Mouse (Mus musculus): ENCODE results near the gene Lpar3.

The Lpar3 gene

DNA sequence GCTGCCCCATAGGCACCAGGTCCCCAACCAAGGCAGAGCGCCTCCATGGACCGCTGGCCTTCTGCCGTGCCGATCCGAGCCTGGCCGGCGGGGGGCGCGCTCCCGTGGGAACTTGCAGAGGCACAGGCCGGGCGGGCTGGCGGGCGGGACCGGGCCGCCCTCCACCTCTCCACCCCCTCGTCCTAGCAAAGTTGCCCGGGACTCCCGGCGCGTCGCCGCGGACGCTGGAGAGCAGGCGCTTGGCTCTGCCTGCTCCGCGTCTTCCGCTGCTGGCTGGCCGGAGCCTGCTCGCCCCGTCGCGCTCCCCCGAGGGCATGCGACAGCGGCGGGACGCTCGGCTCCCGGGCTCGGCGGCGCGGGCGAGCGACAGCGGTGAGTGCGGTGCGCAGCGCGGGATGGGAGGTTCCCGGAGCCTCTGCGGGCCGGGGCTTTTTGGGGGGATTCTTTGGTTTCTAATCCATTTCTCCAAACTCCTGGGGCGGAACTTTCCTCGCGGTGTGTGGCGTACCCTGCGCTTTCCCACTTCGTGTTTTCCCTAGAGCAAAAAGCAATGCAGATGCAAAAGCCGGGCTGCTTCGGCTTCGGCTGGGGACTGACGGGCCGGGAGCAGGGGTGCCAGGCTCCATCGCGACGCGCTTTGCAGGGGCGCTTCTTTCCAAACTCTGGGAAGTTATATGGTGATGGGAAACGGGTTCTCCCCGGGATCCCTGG lies at the start of gene Lpar3:
Lpar3 (plus strand) TSS at position 188 of the 711 bp plus-strand sequence.
- DNase-seq (ENCODE audit: low spot score in 2 of 2), result peak in 1 of 2 experiments; percentile 54

- DNase-seq (ENCODE audit: low spot score in 2 of 2), result no peak
These were observed 47.7 kb upstream of the Lpar3 start for GRCm38 (mm10) chr3:146173030-146173429.

DNA sequence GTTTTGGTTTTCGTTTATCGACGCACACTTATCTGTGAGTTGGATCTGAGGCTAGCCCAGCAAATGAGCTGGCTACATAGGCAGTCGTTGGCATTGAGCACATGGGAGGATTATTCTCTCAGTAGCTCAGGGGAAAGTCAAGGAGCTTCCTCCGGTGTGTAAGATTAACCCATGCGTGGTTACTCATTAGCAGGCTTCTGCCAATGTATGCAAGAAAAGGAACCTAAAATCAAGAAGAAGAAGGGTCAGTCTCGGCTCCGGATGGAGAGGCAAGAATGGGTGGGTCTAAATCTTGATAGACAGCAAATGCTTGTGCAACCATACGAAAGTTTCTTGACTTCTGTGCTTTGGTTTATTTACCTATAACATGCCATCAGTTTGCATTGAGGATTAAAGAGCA lies 46.5 kb upstream of the Lpar3 start:
- no peak for DNase-seq (ENCODE audit: low spot score in 2 of 2)

- no peak for DNase-seq (ENCODE audit: low spot score in 2 of 2)
These were observed 43.5 kb upstream of the Lpar3 start for GRCm38 (mm10) chr3:146177295-146177694.

DNA sequence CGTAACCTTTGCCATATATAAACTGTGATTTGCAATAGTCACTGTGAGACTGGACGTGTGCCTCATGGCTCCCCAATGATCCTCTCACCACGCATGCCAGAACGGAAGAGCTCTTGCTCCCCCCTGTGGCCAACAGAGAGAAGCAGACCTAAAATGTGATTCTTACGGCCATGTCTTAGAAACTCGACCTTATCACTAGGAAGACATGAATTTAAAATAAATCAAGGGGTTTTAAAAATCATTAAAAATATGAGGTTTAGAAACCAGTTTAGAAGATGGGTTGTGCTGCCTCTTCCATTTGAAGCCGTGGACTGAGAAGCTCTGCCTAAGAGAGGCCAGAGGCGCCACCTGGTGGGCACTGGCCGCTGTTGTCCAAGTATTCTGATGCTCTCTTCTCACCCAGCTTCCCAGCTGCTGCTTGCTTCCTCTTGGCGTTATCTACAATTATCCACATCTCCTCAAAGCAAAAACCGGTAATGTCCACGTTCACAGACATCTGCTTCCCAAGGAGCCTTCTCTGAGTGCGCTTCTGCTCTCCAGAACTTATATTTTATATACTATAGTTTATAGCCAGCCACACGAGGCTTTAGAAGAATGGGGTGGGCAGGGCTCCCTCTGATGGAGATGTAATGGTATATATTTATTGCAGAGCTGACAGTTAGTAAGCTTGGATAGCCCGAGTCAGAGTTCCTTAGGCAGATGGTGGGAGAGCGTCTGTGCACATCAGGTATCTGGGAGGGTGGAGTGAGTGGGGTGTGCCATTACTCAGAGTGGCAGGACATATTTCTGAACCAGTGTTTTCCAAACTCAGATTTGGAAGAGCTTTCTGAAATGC lies 42.8 kb upstream of the Lpar3 start:
- peak; percentile 54 to 84 for DNase-seq (ENCODE audit: low spot score in 2 of 2)

DNA sequence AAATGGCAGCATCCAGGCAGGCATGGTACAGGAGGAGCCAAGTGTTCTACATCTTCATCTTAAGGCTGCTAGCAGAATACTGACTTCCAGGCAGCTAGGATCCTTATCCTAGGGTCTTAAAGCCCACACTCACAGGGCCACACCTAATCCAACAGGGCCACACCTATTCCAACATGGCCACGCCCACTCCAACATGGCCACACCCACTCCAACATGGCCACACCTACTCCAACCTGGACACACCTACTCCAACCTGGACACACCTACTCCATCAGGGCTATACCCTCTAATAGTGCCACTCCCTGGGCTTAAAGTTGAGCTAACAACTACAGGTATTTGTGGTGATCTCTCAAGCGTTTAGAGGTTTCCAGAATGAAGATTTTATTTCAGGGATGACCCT lies 40.4 kb upstream of the Lpar3 start:
- DNase-seq (ENCODE audit: low spot score in 2 of 2), result peak in 1 of 2 experiments; percentile 26

GRCm38 (mm10) chr3:146180986-146181385 lies 39.8 kb upstream of the Lpar3 start:
- DNase-seq (ENCODE audit: low spot score in 2 of 2), result peak; percentile 16 to 75

DNA sequence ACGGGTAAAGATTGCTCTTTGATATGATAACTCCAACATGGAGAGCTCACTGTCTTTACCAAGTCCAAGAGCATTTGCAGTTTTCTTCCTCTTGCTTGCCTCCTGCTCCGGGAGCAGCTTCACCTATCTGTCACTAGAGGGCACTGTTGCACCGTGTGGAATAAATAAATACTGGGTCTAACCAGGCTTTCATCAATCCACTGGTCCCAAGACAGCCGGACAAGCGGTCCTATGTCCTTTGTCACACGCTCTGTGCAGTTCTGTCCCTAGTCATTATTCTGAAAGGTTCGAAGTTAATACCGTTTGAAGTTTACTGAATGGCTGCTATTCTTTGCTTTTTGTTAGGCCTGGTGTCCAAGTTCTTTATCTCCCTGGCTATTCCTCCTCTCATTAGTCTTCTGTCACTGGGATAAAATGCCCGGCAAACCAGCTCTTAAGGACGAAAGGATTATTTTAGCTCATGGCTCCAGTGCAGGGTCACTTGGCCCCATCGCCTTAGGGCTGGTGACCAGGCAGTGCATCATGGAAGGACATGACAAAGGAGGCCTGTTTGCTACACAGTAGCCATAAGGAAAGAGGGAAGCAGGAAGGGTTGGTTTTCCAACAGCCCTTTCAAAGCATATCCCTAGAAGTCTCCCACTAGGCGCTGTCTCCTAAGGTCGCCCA lies 35.6 kb upstream of the Lpar3 start:
- peak; percentile 7 to 42 for DNase-seq (ENCODE audit: low spot score in 2 of 2)

- no peak for DNase-seq (ENCODE audit: low spot score in 2 of 2)
These were observed 34.7 kb upstream of the Lpar3 start for GRCm38 (mm10) chr3:146186033-146186432.

DNA sequence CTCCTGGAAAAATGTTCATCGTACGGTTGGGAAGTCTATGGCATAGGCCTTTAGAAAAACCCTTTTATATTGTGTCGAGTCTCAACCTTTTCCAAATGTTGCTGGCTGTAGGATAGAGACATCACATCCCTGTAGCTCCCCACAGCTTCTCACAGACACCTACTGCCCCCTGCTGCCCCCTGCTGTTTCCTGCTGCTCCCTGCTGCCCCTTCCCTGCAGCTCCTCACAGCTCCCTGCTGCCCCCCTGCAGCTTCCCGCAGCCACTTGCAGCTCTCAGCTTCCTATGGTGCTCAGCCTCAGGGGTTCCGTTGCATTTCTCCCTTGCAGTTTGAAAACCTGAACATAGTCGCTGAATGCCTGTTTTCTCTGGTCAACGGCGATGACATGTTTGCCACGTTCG lies 30.8 kb upstream of the Lpar3 start:
- DNase-seq (ENCODE audit: low spot score in 2 of 2), result peak in 1 of 2 experiments; percentile 25

DNA sequence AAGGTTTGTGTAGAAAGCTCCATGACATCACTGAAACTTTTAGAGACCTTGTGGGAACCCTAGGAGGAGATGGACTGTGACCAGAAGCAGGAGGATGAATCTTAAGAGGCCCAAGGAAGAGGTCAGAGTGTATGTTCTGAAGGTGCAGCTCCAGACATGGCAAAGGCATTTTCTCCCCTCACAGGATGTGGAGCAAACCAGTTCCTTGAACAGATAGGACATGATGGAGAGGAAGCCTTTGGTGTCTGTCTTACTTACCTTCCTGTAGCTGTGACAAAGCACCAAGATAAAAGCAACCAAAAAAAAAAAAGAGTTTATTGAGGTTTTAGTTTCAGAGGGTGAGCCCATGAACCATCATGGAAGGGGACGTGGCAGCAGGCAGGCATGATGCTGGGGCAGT lies 28.3 kb upstream of the Lpar3 start:
- DNase-seq (ENCODE audit: low spot score in 2 of 2), result no peak

DNA sequence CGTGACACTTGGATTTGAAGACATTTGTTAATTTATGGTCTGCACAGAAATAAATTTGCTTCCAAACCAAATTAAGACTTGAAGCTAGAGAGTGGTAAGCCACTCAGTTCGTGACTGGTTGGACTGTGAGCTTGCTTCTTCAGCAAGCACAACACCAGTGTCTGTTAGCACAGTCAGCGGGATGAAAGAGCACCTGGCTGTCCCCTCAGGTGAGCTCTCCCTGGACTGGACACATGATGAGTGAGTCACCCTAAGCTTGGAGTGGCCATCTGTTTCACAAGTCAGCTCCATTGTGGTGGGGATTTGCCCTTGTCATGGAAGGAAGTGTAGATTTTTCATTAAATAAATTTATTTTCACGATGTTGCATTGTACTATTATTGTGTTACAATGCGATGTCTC lies 25.6 kb upstream of the Lpar3 start:
- DNase-seq (ENCODE audit: low spot score in 2 of 2), result no peak

- no peak for DNase-seq (ENCODE audit: low spot score in 2 of 2)
These were observed 24.5 kb upstream of the Lpar3 start for GRCm38 (mm10) chr3:146196301-146196700.

DNA sequence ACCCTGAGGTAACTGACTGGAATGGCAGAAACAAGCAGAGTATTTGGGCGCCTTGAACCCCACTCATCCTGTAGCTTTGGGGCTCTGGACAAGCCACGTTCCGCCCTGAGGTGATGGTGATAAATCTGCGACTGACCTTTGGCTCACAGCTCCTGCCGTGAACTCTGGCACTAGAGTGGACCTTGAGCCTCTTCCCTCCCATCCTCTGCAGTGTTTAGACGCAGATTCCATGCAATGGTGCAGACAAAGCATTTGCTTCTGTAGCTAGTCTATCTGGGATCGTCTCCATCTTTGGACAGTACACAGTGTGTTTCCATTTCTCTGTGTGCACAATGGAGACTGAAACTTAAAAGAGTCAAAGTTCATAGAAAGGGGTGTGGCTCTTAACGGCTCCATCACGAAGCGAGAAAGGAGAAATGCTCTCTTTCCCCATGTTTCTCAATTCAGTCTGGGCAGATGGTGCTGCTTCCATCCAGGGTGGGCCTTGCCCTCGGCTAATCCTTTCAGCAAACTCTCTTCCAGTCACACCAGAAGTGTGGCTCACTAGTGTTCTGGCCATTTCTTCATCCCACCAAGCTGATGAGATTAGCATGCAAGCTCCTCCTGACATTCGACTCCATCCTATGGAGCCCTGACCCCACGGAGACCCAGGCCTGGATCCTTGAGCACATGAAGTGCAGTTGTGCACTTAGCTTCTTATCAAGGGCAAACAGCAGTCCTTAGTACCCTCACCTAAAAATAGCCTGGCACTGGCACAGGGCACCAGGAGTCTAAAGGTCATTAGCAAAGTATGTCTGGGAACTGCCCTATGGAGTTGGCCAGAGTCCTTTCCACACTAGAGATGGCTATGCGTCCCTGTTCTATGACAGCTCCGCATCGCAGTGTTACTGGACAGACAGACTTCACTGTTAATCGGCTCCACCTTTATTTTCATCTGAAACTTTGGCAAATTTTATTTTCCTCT lies 23.7 kb upstream of the Lpar3 start:
- no peak for DNase-seq (ENCODE audit: low spot score in 2 of 2)

DNA sequence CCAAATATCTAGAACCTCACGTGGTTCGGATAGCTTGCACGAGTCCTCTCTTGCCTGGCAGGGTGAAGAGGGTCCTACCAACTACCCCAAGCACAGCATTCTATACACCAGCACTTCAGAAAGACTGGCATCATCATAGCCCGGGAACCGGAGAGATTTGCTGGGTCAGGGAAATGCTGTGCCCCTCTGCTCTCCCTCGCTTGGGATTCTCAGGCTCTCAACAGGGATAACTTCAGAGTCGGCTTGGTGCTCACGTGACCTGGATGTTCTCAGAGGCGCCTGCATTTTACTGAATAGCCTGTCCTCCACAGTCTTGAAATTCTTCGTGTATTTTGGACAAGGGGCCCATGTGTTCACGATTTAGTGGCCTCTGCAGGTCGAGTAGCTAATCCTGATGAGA lies 23.0 kb upstream of the Lpar3 start:
- DNase-seq (ENCODE audit: low spot score in 2 of 2), result no peak

DNA sequence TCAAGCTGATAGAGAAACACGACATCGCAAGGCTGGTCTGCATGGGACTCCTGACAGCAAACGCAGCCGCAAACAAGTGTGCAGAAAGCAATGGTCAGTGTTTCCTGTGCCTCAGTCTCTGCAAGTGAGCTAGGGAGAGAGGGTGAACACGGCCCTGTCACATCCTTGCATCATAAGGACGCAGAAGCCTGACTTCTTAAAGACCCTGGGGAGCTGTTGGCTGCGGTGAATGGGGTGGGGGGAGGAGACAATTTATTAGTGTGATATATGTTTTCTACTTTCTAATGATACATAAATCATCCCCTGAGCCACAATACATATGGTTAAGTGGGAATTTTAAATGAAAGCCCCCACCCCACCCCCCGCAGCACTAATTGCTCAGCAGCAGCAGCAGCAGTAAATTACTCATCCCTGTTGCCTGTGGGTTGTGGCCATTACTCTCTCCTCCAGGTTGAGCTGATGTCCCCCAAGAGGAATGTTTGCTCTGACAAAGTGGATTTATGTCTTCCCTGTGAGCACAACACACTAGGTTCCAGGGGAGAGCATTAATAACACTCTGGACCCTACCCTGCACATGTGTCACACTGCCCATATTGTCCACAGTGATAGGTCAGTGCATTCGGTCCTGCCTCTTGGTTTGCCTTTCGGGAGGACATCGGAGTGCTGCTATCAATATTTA lies 21.8 kb upstream of the Lpar3 start:
- DNase-seq (ENCODE audit: low spot score in 2 of 2), result no peak

DNA sequence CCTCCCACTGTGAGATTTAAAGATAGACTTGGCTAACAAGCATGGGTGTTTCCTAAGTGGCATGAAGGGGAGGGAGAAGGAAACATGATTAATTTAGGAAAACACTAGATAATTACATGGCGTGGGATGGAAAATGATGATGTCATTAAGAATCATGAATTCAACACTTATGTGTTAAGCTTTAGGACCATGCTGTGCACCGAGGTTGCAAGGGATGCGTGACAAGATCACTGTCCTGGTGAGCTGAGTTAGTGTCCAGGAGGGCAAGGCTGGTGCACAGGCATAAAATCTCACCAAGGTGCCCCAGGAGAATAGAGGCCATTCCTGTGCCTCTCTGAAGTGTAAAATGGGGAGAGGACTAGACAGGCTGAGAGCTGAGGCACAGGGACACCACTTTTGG lies 21.3 kb upstream of the Lpar3 start:
- no peak for DNase-seq (ENCODE audit: low spot score in 2 of 2)

- DNase-seq (ENCODE audit: low spot score in 2 of 2), result no peak
These were observed 16.4 kb upstream of the Lpar3 start for GRCm38 (mm10) chr3:146204375-146204774.

- DNase-seq (ENCODE audit: low spot score in 2 of 2), result no peak
These were observed 15.5 kb upstream of the Lpar3 start for GRCm38 (mm10) chr3:146205305-146205704.

- DNase-seq (ENCODE audit: low spot score in 2 of 2), result no peak
These were observed 14.1 kb upstream of the Lpar3 start for GRCm38 (mm10) chr3:146206635-146207034.

DNA sequence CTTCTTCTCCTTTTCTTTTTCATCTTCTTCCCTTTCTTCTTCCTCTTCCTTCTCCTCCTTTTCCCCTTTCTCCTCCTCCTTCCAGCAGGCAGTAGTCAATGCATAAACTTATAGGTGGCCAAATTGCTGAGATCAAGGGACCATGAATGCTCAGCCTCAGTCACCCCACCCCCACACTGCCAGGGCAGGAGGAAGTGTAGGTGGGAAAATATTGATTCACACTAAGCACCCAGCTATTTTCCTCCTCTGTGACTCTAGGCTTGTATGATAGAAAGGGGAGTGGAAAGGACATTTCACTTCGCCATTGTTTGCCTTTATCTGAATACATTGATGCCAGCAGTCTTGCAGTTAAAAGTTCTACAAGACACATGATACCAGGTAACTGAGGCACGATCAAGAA lies 13.3 kb upstream of the Lpar3 start:
- no peak for DNase-seq (ENCODE audit: low spot score in 2 of 2)
